Mouse (Mus musculus) T-helper 17 cell (primary cell): ENCODE measurements around the gene Tk1.
"Not testable (repeated sequence)": the region's sequence is repeated elsewhere in the genome, so short reads cannot be mapped to it uniquely, and the experiment has no call there.

Source experiments
- in situ Hi-C, 2 experiments: fragments of 300-600 bp; cut with MboI, MseI; formaldehyde crosslinking; loops; 1 replicate in 1 of 2; 2 replicates in 1 of 2; pipeline ENCODE4 v1.15.1; 2025; ENCODE audit warnings: high pct_unique_total_duplicates in 2 of 2

The Tk1 gene

DNA sequence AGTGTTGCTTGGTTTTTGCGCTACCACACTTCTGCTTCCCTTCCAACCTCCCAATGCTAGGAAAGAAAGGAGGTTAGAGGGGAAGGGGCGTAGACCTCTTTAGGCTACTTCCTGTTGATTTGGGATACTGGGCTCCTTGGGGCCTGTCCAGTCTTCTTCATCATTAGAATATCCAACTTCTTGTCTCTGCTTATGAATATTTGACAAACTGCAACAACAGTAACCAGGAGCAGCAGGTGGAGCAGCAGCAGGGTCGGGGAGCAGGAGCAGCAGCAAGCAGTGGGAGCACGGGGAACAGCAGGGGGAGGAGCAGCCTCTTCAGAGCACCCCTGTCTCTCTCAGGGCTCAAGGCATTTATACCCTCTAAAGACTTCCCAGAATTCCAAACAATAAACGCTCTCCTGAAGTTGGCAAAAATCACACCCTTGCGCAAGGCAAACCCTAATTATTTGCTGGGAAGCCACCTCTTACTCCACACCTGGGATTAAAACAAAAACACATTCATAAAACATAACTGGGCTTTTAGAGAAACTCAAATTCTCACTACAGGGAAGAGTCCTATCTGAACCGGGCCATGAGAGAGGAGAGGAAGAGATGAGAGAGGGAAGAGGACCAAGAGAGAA, 21.8 kb upstream of the Tk1 start:
- in situ Hi-C loops: no loop called here

DNA sequence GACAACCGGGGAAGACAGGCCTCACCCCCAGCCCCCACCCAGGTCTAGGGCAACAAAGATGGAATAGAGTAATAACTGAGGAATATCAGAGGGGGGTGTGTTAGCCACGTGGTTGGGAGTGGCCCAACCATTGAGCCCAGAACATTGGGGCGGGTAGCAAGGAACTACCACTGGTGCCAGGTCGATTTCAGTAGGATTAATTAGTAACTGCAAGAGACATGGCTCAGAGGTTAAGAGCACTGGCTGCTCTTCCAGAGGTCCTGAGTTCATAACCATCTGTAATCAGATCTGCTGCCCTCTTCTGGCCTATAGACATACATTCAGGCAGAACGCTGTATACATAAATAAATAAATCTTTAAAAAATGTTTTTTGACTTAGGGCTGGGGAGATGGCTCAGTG, 20.7 kb upstream of the Tk1 start:
- in situ Hi-C loops: no loop called here

DNA sequence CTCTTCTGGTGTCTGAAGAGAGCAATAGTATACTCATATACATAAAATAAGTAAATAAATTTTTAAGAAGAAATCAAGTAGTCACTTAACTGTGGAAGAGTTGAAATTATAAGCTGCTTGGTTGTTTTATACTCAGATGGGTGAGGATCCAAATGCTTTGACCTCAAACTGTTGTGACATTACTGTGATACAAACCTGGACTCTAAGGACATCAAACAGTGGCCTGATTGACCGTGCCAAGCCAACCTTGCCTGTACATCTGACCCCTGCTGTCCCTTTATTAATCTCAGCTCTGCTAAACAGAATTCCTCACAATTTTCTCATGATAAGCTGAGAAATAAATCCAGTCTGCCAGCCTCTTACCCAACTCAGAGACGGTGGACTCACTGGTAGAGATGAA, 19.8 kb upstream of the Tk1 start:
- in situ Hi-C loops: no loop called here

DNA sequence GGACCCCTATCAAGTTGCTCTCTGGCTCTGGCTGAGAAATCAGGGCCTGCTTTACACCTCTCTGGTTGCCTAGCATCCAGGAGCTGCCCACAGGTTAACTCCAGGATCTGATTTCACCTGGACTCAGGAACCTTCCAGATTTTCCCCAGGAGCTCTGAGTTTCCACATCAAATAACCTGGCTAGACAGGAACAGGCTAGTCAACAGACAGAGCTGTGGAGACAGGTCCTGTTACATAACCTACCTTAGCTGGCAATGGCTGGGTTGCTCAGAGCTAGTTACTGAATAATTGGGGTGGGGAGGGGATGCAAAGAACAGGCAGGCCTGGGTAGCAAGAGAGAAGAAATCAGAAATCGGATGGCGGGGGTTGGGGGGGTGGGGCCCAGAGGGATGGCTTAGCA, 19.1 kb upstream of the Tk1 start:
- in situ Hi-C loops: no loop called here

DNA sequence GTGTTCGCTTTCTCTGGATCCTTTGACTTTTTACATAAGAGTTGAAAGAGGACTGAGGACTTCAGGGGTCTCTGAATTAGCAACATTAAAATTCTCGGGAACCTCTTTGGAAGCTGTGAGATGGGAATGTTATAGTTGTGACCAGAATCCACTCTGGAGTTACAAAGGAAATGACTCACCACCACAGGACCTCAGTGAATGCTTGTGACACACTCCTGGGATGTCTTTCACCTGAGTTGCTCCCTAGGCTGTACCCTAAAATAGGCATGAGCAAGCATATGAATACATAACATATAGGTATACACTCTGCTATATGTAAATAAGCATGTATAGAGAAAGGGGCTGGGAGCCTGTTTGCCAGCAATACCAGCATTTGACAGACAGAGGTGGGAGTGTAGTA, 17.5 kb upstream of the Tk1 start:
- in situ Hi-C loops: no loop called here

DNA sequence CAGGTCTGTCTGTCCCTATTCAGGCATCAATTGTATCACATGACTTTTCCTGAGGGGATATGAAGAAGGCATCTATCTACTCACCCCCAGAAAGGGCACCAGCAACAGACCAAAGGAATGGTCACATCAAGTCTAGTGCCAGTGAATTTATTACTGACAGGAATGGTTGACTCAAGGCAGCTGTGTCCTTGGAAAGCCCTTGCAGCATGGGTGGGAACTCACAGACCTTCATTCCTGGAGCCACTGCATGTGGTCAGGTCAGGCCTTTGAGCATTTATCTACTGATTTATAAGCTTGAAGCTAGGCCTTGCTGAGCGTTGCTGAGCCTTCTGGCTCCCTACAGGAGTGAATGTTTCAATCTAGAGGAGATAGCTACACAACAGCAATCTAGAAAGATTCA, 15.0 kb upstream of the Tk1 start:
- in situ Hi-C loops: no loop called here

DNA sequence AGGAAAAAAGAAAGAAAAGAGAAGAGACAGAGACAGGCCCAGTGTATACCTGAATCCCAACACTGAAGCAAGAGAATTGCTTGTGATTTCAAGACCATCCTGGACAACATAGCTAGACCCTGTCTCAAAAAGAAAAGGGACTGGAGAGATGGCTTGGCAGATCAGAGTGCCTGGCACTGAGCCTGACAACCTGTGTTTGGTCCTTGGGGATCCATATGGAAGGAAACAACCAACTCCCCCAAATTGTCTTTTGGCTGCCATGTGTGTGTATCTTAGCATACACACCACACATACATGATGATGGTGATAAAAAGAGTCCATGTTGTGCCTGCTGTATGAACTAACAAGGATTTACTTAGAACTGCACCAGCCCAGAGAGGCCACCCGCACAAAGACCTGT, 13.1 kb upstream of the Tk1 start:
- in situ Hi-C loops: no loop called here

GRCm38 (mm10) chr11:117838572-117838971, 12.7 kb upstream of the Tk1 start:
- in situ Hi-C loops: no loop called here

GRCm38 (mm10) chr11:117836306-117836705, 10.4 kb upstream of the Tk1 start:
- in situ Hi-C loops: no loop called here

DNA sequence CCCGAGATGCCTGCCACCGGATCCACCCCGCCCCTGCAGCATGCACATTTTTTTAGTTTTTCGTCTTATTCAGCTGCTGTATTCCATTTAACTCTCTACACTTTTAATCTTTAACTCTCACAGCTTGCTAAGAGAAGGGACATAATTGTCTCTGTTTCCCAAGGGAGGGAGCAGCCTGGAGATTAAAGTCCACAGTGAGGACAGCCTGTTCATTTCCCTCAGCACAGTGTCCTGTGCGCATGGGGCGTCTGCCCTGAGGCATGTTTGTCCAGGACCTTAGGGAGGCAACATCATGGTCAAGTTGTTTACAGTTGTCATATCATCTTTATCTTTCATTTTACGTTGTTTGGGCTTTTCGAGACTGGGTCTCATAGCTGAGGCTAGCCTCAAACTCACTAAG, 8.2 kb upstream of the Tk1 start:
- in situ Hi-C loops: no loop called here

DNA sequence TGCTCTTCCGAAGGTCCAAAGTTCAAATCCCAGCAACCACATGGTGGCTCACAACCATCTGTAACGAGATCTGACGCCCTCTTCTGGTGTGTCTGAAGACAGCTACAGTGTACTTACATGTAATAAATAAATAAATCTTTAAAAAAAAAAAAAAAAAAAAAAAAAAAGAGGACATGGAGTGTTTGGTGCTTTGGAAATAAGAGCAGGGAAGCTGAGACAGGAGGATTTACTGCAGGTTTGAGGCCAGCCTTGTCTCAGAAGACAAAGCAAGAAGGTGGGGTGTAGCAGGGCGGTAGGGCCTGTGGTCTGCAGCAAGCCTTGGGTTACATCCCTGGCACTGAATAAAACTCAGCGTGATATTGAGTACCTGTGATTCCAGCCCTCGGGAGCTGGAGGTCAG, 7.6 kb upstream of the Tk1 start:
- in situ Hi-C loops: not testable (repeated sequence)

DNA sequence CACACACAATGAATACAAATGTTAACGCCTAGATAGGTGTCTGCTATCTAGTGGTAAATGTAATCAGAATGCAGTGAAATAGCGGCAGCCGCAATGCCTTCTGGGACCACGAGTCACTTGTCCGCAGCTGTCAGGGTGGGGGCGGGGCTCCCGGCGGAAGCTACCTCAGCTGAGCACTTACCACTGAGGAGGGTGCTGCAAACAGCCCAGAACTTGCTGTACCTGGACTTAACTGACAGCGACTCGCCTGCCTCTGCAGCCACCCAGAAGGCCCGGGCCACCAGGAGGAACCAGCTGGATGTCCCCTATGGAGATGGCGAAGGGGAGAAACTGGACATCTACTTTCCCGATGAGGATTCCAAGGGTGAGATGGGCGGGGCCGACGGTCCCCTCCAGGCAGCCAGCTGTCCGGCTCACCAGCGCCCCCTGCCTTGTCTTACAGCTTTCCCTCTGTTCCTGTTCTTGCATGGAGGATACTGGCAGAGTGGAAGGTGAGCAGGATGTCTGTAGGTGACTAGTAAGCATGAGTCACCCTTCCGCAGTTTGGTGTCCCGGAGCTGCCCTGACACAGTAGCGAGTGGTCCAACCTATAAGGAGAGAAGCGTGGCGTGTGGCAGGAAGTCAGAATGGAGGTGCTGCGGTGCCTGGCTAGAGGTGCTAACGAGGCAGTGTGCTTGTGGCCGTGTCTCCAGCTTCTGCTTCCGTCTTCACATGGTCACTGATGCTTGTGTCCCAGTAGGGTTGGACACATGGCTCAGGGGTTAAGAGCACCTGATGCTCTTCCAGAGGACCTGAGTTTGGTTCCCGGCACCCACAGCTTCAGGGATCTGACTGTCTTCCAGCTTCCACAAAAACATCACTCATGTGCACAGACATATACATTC, 6.4 kb upstream of the Tk1 start:
- in situ Hi-C loops: no loop called here

GRCm38 (mm10) chr11:117830401-117830800, 4.5 kb upstream of the Tk1 start:
- in situ Hi-C loops: no loop called here

GRCm38 (mm10) chr11:117829671-117830215, 3.9 kb upstream of the Tk1 start:
- in situ Hi-C loops: no loop called here

GRCm38 (mm10) chr11:117828888-117829604, 3.2 kb upstream of the Tk1 start:
- in situ Hi-C loops: no loop called here

- in situ Hi-C loops: no loop called here
Observed at GRCm38 (mm10) chr11:117828149-117828887, 2.4 kb upstream of the Tk1 start.

GRCm38 (mm10) chr11:117827386-117827785, 1.5 kb upstream of the Tk1 start:
- in situ Hi-C loops: no loop called here

DNA sequence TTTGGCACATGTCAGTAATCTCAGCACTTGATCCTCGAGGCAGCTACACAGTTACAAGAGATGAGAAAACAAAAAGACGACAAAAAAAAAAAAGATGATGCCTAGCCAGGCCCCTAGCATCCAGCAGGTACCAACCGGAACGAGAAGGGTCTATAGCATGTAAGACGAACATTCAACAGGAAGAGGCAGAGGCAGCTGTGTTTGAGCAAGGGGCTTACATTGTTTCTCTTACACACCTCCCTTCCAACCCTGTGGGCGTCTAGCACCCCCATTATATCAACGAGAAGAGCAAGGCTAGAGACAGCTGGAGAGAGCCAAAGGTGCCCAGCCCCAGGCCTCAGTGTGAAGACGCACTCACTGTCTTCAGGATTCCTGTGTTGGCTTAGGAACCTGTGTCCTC, 1.0 kb upstream of the Tk1 start:
- in situ Hi-C loops: no loop called here

DNA sequence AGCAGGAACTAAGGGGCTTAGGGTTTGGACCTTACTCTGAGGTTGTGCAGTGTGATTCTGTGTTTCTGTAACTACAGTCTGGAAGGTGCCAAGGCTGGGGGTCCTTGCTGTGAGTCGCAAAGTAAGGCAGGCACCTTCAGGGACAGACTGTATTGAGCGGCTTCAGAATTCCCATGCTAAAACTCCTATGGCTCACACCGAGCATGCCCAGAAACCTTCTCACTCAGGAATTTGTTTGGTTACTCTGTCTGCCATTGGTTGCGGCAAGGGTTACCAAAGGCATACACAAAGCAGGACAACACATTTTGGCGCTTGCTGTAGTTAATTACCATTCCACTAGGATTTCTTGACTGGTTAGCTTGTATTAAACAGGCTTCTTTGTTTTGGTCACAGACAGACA, 272 bp upstream of the Tk1 start:
- in situ Hi-C loops: no loop called here

DNA sequence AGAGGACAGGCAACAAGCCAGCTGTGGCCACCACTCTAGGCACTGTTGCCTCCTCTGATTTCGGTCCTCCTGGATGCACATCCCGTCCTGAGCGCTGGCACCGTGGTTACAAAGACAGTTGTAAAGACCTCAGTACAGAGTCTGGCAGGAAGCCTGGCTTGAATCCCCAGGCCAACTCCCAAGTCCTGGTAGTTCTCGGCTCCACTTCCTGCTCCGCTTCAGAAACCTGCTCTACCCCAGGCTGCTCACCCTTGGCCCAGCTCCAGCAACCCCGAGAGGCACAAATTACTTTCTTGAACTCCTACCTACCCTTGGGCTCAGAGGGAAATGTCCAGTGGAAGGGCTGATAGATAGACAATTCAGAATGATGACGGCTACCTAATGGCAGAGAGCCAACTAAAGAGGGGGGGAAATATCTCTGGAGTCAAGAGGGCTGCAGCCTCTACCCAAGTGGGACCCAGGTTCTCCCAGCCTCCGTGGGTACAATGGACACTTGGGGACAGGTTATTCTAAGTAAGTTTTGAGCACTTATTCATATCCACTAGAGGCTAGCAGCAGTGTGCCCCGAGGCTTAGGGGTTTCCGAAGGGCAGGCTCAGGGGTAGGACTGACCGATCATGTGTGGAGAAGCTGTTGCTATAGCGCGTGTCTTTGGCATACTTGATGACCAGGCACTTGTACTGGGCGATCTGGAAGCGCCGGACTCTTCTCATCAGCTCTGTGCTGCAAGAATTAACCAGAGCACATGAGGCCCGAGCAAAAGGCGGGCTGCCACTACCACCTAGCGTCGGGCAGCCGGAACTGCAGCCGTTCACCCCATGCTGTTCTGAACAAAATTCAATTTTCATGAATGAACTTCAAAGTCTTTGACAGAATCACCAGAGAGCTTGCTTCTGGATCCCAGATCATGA, 1.6 kb downstream of the Tk1 start:
- in situ Hi-C loops: loop anchor here (5.0 kb wide), 1 partner anchor 112 kb away; no protein-coding TSS in a partner anchor
